Mouse (Mus musculus): ENCODE measurements around the gene Gata1.

GRCm38 (mm10) chrX:7922032-7922431 is 55.8 kb downstream of the Gata1 start:
- TF ChIP-seq HCFC1 (IDR thresholded peaks at IDR 0.05; ENCODE audit: borderline replicate concordance, insufficient read depth, low read length): no peak
- no peak for TF ChIP-seq ZNF384 (IDR thresholded peaks at IDR 0.05; ENCODE audit: low read depth, low read length)
- TF ChIP-seq CHD2 (IDR thresholded peaks at IDR 0.05; ENCODE audit: low read depth, low read length): no peak
- no peak for TF ChIP-seq MAFK (IDR thresholded peaks at IDR 0.05; ENCODE audit: insufficient read depth, low read depth, low read length)
